Mouse (Mus musculus) bone marrow, adult 2 months (tissue): Measurements from ENCODE around the gene Ubqln1. TPM values are rescaled to one million over a fixed set of nuclear protein-coding genes. Genes with fewer than 3 reads are reported as not detected.
A peak's percentile ranks its signal among the peaks of the same experiment; 100 is the strongest.

Experiments used
- H3K27ac ChIP-seq: fragments of 200-500 bp; 2 replicates; pipeline ENCODE4 v1.5.1; 2012; ENCODE audit warnings: low read depth, mild to moderate bottlenecking, control low read depth, inconsistent platforms, low read length; ENCODE audit not compliant: control insufficient read depth, poor library complexity, insufficient read depth
- H3K4me1 ChIP-seq: fragments of 200-500 bp; 2 replicates; pipeline ENCODE4 v1.6.1; 2011; ENCODE audit warnings: low read length; ENCODE audit not compliant: control insufficient read depth, insufficient read depth
- H3K4me3 ChIP-seq: fragments of 200-500 bp; replicated peaks from 2 replicates; pipeline ENCODE3; 2011; ENCODE audit warnings: mild to moderate bottlenecking, low read depth, low read length, control low read depth; ENCODE audit not compliant: control insufficient read depth
- CTCF ChIP-seq: fragments of 200-500 bp; IDR thresholded peaks from 2 replicates; pipeline ENCODE4 v1.5.1; 2011; ENCODE audit warnings: low read length, control low read depth; ENCODE audit not compliant: control insufficient read depth, insufficient read depth
- POLR2A ChIP-seq: fragments of 200-500 bp; IDR thresholded peaks from 2 replicates; pipeline ENCODE4 v1.6.1; 2011; ENCODE audit warnings: low read depth, mild to moderate bottlenecking, control low read depth, low read length, borderline replicate concordance; ENCODE audit not compliant: control insufficient read depth
- WGBS: fragments of 180-500 bp; shearing (Covaris S2); methylation state at CpG from one replicate; pipeline ENCODE4 v1.1.7; 2018; 5-methylcytosine and 5-hydroxymethylcytosine counted together
- polyA plus RNA-seq: library from polyadenylated mRNA; stranded (reverse); fragments of >200 nt; gene quantifications from 2 replicates; pipeline ENCODE4 v1.2.4, GENCODE M21; 2011; ENCODE audit warnings: low replicate concordance; ENCODE audit not compliant: missing spikeins, insufficient read depth, insufficient read length

The Ubqln1 gene
- polyA plus RNA-seq, 1 experiment = 31.6 TPM

DNA sequence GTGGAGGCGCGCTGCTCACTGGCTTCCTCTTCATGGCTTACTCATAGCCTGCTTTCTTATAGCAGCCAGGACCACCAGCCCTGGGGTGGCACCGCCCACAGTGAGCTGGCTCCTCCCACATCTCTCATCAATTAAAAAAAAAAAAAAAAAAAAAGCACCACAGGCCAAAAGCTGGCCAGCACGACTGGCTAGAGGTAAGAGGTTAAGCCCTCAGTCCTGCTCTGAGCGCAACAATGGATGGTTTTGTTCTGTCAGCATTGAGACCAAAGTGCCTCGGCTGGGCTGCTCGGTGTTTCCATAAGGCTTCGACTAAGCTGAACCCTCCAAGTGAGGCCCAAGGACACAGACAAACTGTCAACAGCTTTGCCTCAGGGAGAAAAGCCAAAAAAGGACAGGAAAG, 10.2 kb upstream of the Ubqln1 start:
- Histone ChIP-seq H3K4me1 (no peaks in the 10 kb centered on the region), H3K4me3 (no peak overlapping the region), H3K27ac (no peak overlapping the region)
- WGBS = 80% methylated on average over 8 of the region's 8 CpGs
- TF ChIP-seq POLR2A (no peak), CTCF (no peak)

GRCm38 (mm10) chr13:58220206-58220605, 4.8 kb upstream of the Ubqln1 start:
- Histone ChIP-seq H3K4me3 (no peak overlapping the region), H3K4me1 (peaks cover 2% of the 10 kb centered on the region; the same call in 1 of the 2 replicates), H3K27ac (no peak overlapping the region)
- WGBS = 82% methylated on average over 3 of the region's 3 CpGs
- TF ChIP-seq CTCF (no peak), POLR2A (no peak)

GRCm38 (mm10) chr13:58217536-58217935, 2.1 kb upstream of the Ubqln1 start:
- WGBS = 65% methylated on average over 2 of the region's 2 CpGs
- no peak overlapping the region for H3K4me3 ChIP-seq
- H3K27ac ChIP-seq = no peak overlapping the region
- peaks cover 2% of the 10 kb centered on the region; the same call in 1 of the 2 replicates for H3K4me1 ChIP-seq
- TF ChIP-seq CTCF = no peak
- no peak for TF ChIP-seq POLR2A

- no peak for TF ChIP-seq CTCF
- no peak for TF ChIP-seq POLR2A
- WGBS = 86% methylated on average over 9 of the region's 9 CpGs
- no peak overlapping the region for H3K4me3 ChIP-seq
- peaks cover 2% of the 10 kb centered on the region; the same call in 1 of the 2 replicates for H3K4me1 ChIP-seq
- H3K27ac ChIP-seq = no peak overlapping the region
These were observed 942 bp upstream of the Ubqln1 start for GRCm38 (mm10) chr13:58216395-58216794.

GRCm38 (mm10) chr13:58215253-58215591, 231 bp downstream of the Ubqln1 start:
- Histone ChIP-seq H3K4me3 (peak overlapping the region; percentile 59), H3K4me1 (peaks cover 2% of the 10 kb centered on the region; the same call in 1 of the 2 replicates), H3K27ac (peak overlapping the region; percentile 20)
- 2% methylated on average over 48 of the region's 48 CpGs for WGBS
- TF ChIP-seq POLR2A = no peak
- no peak for TF ChIP-seq CTCF

DNA sequence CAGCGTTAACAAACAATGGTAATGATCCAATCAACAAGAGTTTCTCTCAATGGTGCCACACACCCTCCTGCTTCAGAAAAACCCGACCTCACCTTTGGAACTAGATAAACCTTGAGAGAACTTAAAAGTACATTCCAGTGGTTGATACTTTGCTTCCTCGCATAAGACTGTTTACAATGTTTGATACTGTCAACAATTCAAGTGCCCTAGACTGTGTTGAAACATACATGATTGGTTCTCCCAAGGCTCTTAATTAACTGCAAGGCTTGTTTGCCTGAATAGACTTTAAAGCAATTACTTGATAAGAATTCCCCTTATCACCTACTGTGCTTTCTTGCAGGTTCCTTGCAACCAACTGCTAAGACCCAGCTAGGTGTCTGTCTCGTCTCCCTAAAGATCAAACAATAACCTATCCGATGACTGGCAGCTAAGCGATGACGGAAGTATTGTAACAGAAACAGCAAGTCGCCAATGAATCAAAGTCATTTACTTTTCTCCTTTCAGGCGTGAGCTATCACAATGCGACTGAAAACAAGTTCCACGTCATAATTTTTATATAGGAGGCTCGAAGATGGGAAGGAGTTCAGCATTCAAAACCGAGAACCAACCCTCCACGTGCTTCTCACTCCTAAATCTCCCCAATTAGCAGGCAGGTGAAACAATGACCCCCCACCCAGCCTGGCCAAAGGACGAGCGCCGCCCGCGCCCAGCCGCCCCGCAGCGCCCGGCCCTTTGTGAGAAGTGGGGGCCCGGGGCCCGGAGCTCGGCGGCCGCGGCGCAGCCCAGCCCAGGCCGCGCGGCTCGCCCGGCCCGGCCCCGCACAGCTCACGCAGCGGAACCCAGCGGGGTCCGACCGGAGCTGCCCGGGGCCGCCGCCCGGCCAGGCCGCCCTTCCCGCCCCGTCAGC, 854 bp downstream of the Ubqln1 start:
- WGBS = 4% methylated on average over 49 of the region's 49 CpGs
- H3K4me1 ChIP-seq = peaks cover 2% of the 10 kb centered on the region; the same call in 1 of the 2 replicates
- H3K27ac ChIP-seq = peak overlapping the region; percentile 20
- H3K4me3 ChIP-seq = peak overlapping the region; percentile 59
- TF ChIP-seq POLR2A (no peak), CTCF (no peak)

GRCm38 (mm10) chr13:58213801-58214200, 1.7 kb downstream of the Ubqln1 start:
- TF ChIP-seq CTCF (no peak), POLR2A (no peak)
- Histone ChIP-seq H3K27ac (no peak overlapping the region), H3K4me3 (no peak overlapping the region), H3K4me1 (peaks cover 2% of the 10 kb centered on the region; the same call in 1 of the 2 replicates)
- WGBS = 73% methylated on average over 8 of the region's 8 CpGs

GRCm38 (mm10) chr13:58212530-58212929, 2.9 kb downstream of the Ubqln1 start:
- TF ChIP-seq CTCF = no peak
- TF ChIP-seq POLR2A = no peak
- Histone ChIP-seq H3K4me1 (peaks cover 2% of the 10 kb centered on the region; the same call in 1 of the 2 replicates), H3K27ac (no peak overlapping the region), H3K4me3 (no peak overlapping the region)
- WGBS = 82% methylated on average over 2 of the region's 2 CpGs

DNA sequence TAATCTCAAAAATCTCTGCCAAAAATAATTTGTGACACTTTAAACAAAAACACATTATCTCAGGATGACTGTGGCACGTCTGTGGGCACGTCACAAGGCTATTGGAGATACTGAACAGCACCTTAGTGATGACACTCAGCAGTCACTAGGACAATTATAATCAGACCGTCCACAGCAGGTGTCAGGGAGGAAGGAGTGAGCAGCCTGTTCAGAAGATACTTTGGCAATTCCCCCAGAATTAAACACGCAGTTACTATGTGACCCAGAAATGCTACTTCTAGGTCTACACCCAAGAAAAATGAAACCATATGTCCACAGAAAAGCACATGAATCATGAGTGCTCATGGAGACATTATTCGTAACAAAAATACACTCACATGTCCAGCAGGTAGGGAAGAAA, 5.0 kb downstream of the Ubqln1 start:
- 65% methylated on average over 5 of the region's 5 CpGs for WGBS

More for the DNA sequence above, 5.0 kb downstream of the Ubqln1 start:
- no peak for TF ChIP-seq POLR2A
- no peak for TF ChIP-seq CTCF
- Histone ChIP-seq H3K27ac (no peak overlapping the region), H3K4me3 (no peak overlapping the region), H3K4me1 (no peaks in the 10 kb centered on the region; the same call in none of the 2 replicates)
